Mouse (Mus musculus): Measurements from ENCODE around the gene Gm17416. TPM values are rescaled to one million over a fixed set of nuclear protein-coding genes. Genes with fewer than 3 reads are reported as not detected.

Gm17416 gene
- polyA plus RNA-seq, 1 experiment: not detected

- H3K27ac ChIP-seq (ENCODE audit: control insufficient read depth, insufficient read depth, low read length): no peak overlapping the region
- 94% methylated on average over 8 of the region's 8 CpGs for whole genome bisulfite sequencing
- no peaks in the 10 kb centered on the region for H3K27me3 ChIP-seq (ENCODE audit: control insufficient read depth, insufficient read depth, low read length)
- no peaks in the 10 kb centered on the region for H3K36me3 ChIP-seq (ENCODE audit: control insufficient read depth, insufficient read depth, low read length)
- TF ChIP-seq CTCF (IDR thresholded peaks at IDR 0.05; ENCODE audit: borderline replicate concordance, control insufficient read depth, extremely low read depth, insufficient read depth, low read length, poor library complexity) (no peak), POLR2A (IDR thresholded peaks at IDR 0.05; ENCODE audit: control insufficient read depth, extremely low read depth, insufficient read depth, low read length, poor library complexity) (no peak)
- no peaks in the 10 kb centered on the region for H3K4me1 ChIP-seq (replicated peaks; ENCODE audit: control insufficient read depth, insufficient read depth, low read length)
- DNase-seq: no peak
- H3K4me3 ChIP-seq (ENCODE audit: control insufficient read depth, insufficient read depth, low read length): no peak overlapping the region
These were observed 4.3 kb downstream of the Gm17416 start for GRCm38 (mm10) chr2:152573484-152573883.

GRCm38 (mm10) chr2:152580107-152580506 is 11.0 kb downstream of the Gm17416 start, which contains the start of gene Defb19:
Gene Defb19 (minus strand): TSS chr2:152580312.
- 87% methylated on average over 7 of the region's 7 CpGs for WGBS
- no peaks in the 10 kb centered on the region for H3K4me1 ChIP-seq (replicated peaks; ENCODE audit: control insufficient read depth, insufficient read depth, low read length)
- H3K27me3 ChIP-seq (ENCODE audit: control insufficient read depth, insufficient read depth, low read length): no peaks in the 10 kb centered on the region
- no peak for TF ChIP-seq CTCF (IDR thresholded peaks at IDR 0.05; ENCODE audit: borderline replicate concordance, control insufficient read depth, extremely low read depth, insufficient read depth, low read length, poor library complexity)
- no peak for TF ChIP-seq POLR2A (IDR thresholded peaks at IDR 0.05; ENCODE audit: control insufficient read depth, extremely low read depth, insufficient read depth, low read length, poor library complexity)
- H3K4me3 ChIP-seq (ENCODE audit: control insufficient read depth, insufficient read depth, low read length): no peak within 1 kb of the TSS
- no peaks in the 10 kb centered on the region for H3K36me3 ChIP-seq (ENCODE audit: control insufficient read depth, insufficient read depth, low read length)
- no peak within 1 kb of the TSS for H3K27ac ChIP-seq (ENCODE audit: control insufficient read depth, insufficient read depth, low read length)
- no peak for DNase-seq

GRCm38 (mm10) chr2:152580612-152581011 is 11.5 kb downstream of the Gm17416 start:
- H3K27me3 ChIP-seq (ENCODE audit: control insufficient read depth, insufficient read depth, low read length): no peaks in the 10 kb centered on the region
- H3K4me3 ChIP-seq (ENCODE audit: control insufficient read depth, insufficient read depth, low read length): no peak overlapping the region
- no peak for TF ChIP-seq POLR2A (IDR thresholded peaks at IDR 0.05; ENCODE audit: control insufficient read depth, extremely low read depth, insufficient read depth, low read length, poor library complexity)
- TF ChIP-seq CTCF (IDR thresholded peaks at IDR 0.05; ENCODE audit: borderline replicate concordance, control insufficient read depth, extremely low read depth, insufficient read depth, low read length, poor library complexity): no peak
- H3K36me3 ChIP-seq (ENCODE audit: control insufficient read depth, insufficient read depth, low read length): no peaks in the 10 kb centered on the region
- H3K27ac ChIP-seq (ENCODE audit: control insufficient read depth, insufficient read depth, low read length): no peak overlapping the region
- WGBS: 91% methylated on average over 11 of the region's 11 CpGs
- DNase-seq: no peak
- H3K4me1 ChIP-seq (replicated peaks; ENCODE audit: control insufficient read depth, insufficient read depth, low read length): no peaks in the 10 kb centered on the region

GRCm38 (mm10) chr2:152586926-152587560 is 17.9 kb downstream of the Gm17416 start:
- Histone ChIP-seq H3K36me3 (ENCODE audit: control insufficient read depth, insufficient read depth, low read length) (no peaks in the 10 kb centered on the region), H3K4me1 (replicated peaks; ENCODE audit: control insufficient read depth, insufficient read depth, low read length) (no peaks in the 10 kb centered on the region), H3K27ac (ENCODE audit: control insufficient read depth, insufficient read depth, low read length) (no peak overlapping the region), H3K4me3 (ENCODE audit: control insufficient read depth, insufficient read depth, low read length) (no peak overlapping the region), H3K27me3 (ENCODE audit: control insufficient read depth, insufficient read depth, low read length) (no peaks in the 10 kb centered on the region)
- 79% methylated on average over 4 of the region's 4 CpGs for WGBS
- DNase-seq: peak; percentile 17
- TF ChIP-seq CTCF (IDR thresholded peaks at IDR 0.05; ENCODE audit: borderline replicate concordance, control insufficient read depth, extremely low read depth, insufficient read depth, low read length, poor library complexity) (no peak), POLR2A (IDR thresholded peaks at IDR 0.05; ENCODE audit: control insufficient read depth, extremely low read depth, insufficient read depth, low read length, poor library complexity) (no peak)

GRCm38 (mm10) chr2:152588450-152588849 is 19.3 kb downstream of the Gm17416 start:
- no peak overlapping the region for H3K27ac ChIP-seq (ENCODE audit: control insufficient read depth, insufficient read depth, low read length)
- WGBS: 68% methylated on average over 2 of the region's 2 CpGs
- no peaks in the 10 kb centered on the region for H3K27me3 ChIP-seq (ENCODE audit: control insufficient read depth, insufficient read depth, low read length)
- DNase-seq: no peak
- no peak overlapping the region for H3K4me3 ChIP-seq (ENCODE audit: control insufficient read depth, insufficient read depth, low read length)
- H3K36me3 ChIP-seq (ENCODE audit: control insufficient read depth, insufficient read depth, low read length): no peaks in the 10 kb centered on the region
- H3K4me1 ChIP-seq (replicated peaks; ENCODE audit: control insufficient read depth, insufficient read depth, low read length): no peaks in the 10 kb centered on the region
- no peak for TF ChIP-seq POLR2A (IDR thresholded peaks at IDR 0.05; ENCODE audit: control insufficient read depth, extremely low read depth, insufficient read depth, low read length, poor library complexity)
- no peak for TF ChIP-seq CTCF (IDR thresholded peaks at IDR 0.05; ENCODE audit: borderline replicate concordance, control insufficient read depth, extremely low read depth, insufficient read depth, low read length, poor library complexity)

GRCm38 (mm10) chr2:152589021-152589420 is 19.9 kb downstream of the Gm17416 start:
- 76% methylated on average over 6 of the region's 6 CpGs for WGBS
- no peaks in the 10 kb centered on the region for H3K27me3 ChIP-seq (ENCODE audit: control insufficient read depth, insufficient read depth, low read length)
- H3K4me1 ChIP-seq (replicated peaks; ENCODE audit: control insufficient read depth, insufficient read depth, low read length): no peaks in the 10 kb centered on the region
- no peak overlapping the region for H3K27ac ChIP-seq (ENCODE audit: control insufficient read depth, insufficient read depth, low read length)
- H3K4me3 ChIP-seq (ENCODE audit: control insufficient read depth, insufficient read depth, low read length): no peak overlapping the region
- TF ChIP-seq CTCF (IDR thresholded peaks at IDR 0.05; ENCODE audit: borderline replicate concordance, control insufficient read depth, extremely low read depth, insufficient read depth, low read length, poor library complexity) (no peak), POLR2A (IDR thresholded peaks at IDR 0.05; ENCODE audit: control insufficient read depth, extremely low read depth, insufficient read depth, low read length, poor library complexity) (no peak)
- H3K36me3 ChIP-seq (ENCODE audit: control insufficient read depth, insufficient read depth, low read length): no peaks in the 10 kb centered on the region
- no peak for DNase-seq

Measured in thymus, adult 2 months (tissue).